Mouse (Mus musculus) heart, embryonic 14.5 days (tissue): ENCODE data around the gene Chrna1. TPM values are rescaled to one million over a fixed set of nuclear protein-coding genes. Genes with fewer than 3 reads are reported as not detected.

Source experiments
- ATAC-seq: fragments of 200-750 bp; cut with Nextera tagmentation; 2 replicates; pipeline ENCODE4 v1.8.0; 2017; ENCODE audit warnings: low read depth, moderate TSS enrichment; ENCODE audit not compliant: insufficient number of reproducible peaks, insufficient read depth, low FRiP score
- H3K27ac ChIP-seq, 2 experiments: fragments of 200-500 bp in 1 of 2; fragments of 300-500 bp in 1 of 2; sonication (generic) in 1 of 2; replicated peaks in 1 of 2; 2 replicates each; pipeline ENCODE4 v1.5.1; 2012 to 2014; ENCODE audit warnings: low read depth in 2 of 2, low read length in 2 of 2, control low read depth in 1 of 2, mild to moderate bottlenecking in 1 of 2, mixed read lengths in 1 of 2; ENCODE audit not compliant: control insufficient read depth in 1 of 2, insufficient read depth in 1 of 2
- H3K27me3 ChIP-seq: fragments of 300-500 bp; sonication (generic); 2 replicates; pipeline ENCODE4 v1.6.1; 2014; ENCODE audit warnings: mild to moderate bottlenecking, low read length, control low read depth; ENCODE audit not compliant: control insufficient read depth, insufficient read depth
- H3K36me3 ChIP-seq: fragments of 300-500 bp; sonication (generic); 2 replicates; pipeline ENCODE4 v1.6.1; 2014; ENCODE audit warnings: mild to moderate bottlenecking, control low read depth, low read length, mixed read lengths; ENCODE audit not compliant: control insufficient read depth, insufficient read depth
- H3K4me1 ChIP-seq, 2 experiments: fragments of 200-500 bp in 1 of 2; fragments of 300-500 bp in 1 of 2; sonication (generic) in 1 of 2; 2 replicates each; pipeline ENCODE4 v1.6.1; 2012 to 2014; ENCODE audit warnings: low read length in 2 of 2, control low read depth in 1 of 2, mixed read lengths in 1 of 2; ENCODE audit not compliant: control insufficient read depth in 2 of 2, insufficient read depth in 2 of 2
- H3K4me2 ChIP-seq: fragments of 300-500 bp; sonication (generic); 2 replicates; pipeline ENCODE4 v1.6.1; 2014; ENCODE audit warnings: mild to moderate bottlenecking, low read length
- H3K4me3 ChIP-seq, 2 experiments: fragments of 200-500 bp in 1 of 2; fragments of 300-500 bp in 1 of 2; sonication (generic) in 1 of 2; 2 replicates each; pipeline ENCODE4 v1.5.1; 2012 to 2014; ENCODE audit warnings: low read length in 2 of 2, mild to moderate bottlenecking in 2 of 2, control low read depth in 1 of 2, low read depth in 1 of 2, moderate library complexity in 1 of 2; ENCODE audit not compliant: control insufficient read depth in 1 of 2, insufficient read depth in 1 of 2
- H3K9ac ChIP-seq: fragments of 300-500 bp; sonication (generic); 2 replicates; pipeline ENCODE4 v1.6.1; 2014; ENCODE audit warnings: mild to moderate bottlenecking, low read length
- H3K9me3 ChIP-seq: fragments of 300-500 bp; sonication (generic); 2 replicates; pipeline ENCODE4 v1.6.1; 2016; ENCODE audit warnings: low read length, control low read depth; ENCODE audit not compliant: control insufficient read depth
- WGBS: fragments of 180-500 bp; shearing (Covaris S2); extraction: QIAGEN DNeasy Blood & Tissue Kit; methylation state at CpG from one replicate; pipeline ENCODE4 v1.1.7; 2014; 5-methylcytosine and 5-hydroxymethylcytosine counted together
- polyA plus RNA-seq: library from polyadenylated mRNA; unstranded; fragments of >200 nt; fragmentation: Nextera tagmentation; extraction: Ambion mirVana; gene quantifications from 2 replicates; pipeline ENCODE4 v1.2.1, GENCODE M21; 2014

Gene Chrna1
- polyA plus RNA-seq, 1 experiment from 2014 or later: 0.09 TPM

DNA sequence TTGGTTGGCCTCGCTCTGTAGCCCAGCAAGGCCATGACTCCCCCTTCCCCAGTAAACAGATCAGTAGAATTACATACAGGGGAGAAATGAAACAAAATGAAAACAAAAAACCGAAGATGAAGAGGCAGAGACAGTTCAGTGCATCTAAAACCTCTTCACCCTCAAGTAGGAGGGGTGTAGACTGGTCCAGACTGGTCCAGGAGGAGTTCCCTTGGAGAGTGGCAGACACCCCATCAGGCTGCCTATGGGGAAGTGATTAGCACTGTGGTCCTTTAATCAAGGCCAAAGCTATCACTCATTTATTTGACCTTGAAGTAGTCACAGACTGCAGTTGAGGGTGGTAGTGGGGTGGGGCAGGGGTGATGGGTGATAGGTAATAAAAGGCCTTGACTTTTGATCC lies 24.4 kb upstream of the Chrna1 start:
- ATAC-seq: no peak
- no peaks in the 10 kb centered on the region for H3K27me3 ChIP-seq
- H3K36me3 ChIP-seq: no peaks in the 10 kb centered on the region
- H3K9ac ChIP-seq: no peak overlapping the region
- H3K4me2 ChIP-seq: no peak overlapping the region
- H3K9me3 ChIP-seq: no peaks in the 10 kb centered on the region
- WGBS: 81% methylated on average over 2 of the region's 2 CpGs
- no peak overlapping the region for H3K27ac ChIP-seq
- H3K4me1 ChIP-seq: peaks cover 5 to 9% of the 10 kb centered on the region in 2 experiments
- H3K4me3 ChIP-seq: no peak overlapping the region

- no peaks in the 10 kb centered on the region for H3K36me3 ChIP-seq
- peaks cover 10 to 15% of the 10 kb centered on the region in 2 experiments for H3K4me1 ChIP-seq
- no peaks in the 10 kb centered on the region for H3K9me3 ChIP-seq
- H3K4me2 ChIP-seq: no peak overlapping the region
- no peak for ATAC-seq
- H3K9ac ChIP-seq: no peak overlapping the region
- H3K4me3 ChIP-seq: no peak overlapping the region
- no peak overlapping the region for H3K27ac ChIP-seq
- H3K27me3 ChIP-seq: no peaks in the 10 kb centered on the region
- 75% methylated on average over 2 of the region's 2 CpGs for WGBS
These were observed 20.5 kb upstream of the Chrna1 start for GRCm38 (mm10) chr2:73600650-73601049.

- Histone ChIP-seq H3K27me3 (no peaks in the 10 kb centered on the region), H3K4me3 (no peak overlapping the region), H3K4me1 (peaks cover 17 to 29% of the 10 kb centered on the region in 2 experiments), H3K27ac (no peak overlapping the region), H3K36me3 (no peaks in the 10 kb centered on the region), H3K9me3 (no peaks in the 10 kb centered on the region), H3K4me2 (no peak overlapping the region), H3K9ac (no peak overlapping the region)
- ATAC-seq: no peak
- WGBS: 88% methylated on average over 11 of the region's 11 CpGs
These were observed 17.6 kb upstream of the Chrna1 start for GRCm38 (mm10) chr2:73597772-73598171.

GRCm38 (mm10) chr2:73596786-73597185 lies 16.6 kb upstream of the Chrna1 start:
- Histone ChIP-seq H3K27ac (no peak overlapping the region), H3K4me2 (peak overlapping the region; percentile 67), H3K36me3 (no peaks in the 10 kb centered on the region), H3K4me1 (peaks cover 24 to 39% of the 10 kb centered on the region in 2 experiments), H3K9ac (peak overlapping the region; percentile 57), H3K27me3 (no peaks in the 10 kb centered on the region), H3K4me3 (peak overlapping the region; percentile 5 to 26), H3K9me3 (no peaks in the 10 kb centered on the region)
- 6% methylated on average over 9 of the region's 9 CpGs for whole genome bisulfite sequencing
- no peak for ATAC-seq

DNA sequence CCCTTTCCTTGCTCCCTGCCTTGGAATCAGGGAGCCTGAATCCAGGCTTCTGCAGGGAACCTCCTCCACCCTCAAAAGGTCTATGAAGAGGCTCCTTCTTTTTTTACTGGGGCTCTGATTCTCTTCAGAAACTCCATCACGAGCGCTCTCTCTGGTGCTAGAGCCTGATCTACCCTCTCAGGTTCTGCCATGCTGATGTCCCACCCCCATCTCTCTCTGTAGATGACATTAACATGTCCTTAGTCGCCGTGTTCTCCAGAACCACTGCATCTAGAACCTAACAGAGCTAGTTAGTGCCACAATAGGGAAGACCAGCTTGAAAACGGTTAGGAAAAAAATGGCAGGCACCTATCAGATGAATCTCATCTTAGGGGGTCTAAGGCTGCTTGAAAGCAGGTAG lies 16.2 kb upstream of the Chrna1 start:
- 56% methylated on average over 5 of the region's 5 CpGs for WGBS

DNA sequence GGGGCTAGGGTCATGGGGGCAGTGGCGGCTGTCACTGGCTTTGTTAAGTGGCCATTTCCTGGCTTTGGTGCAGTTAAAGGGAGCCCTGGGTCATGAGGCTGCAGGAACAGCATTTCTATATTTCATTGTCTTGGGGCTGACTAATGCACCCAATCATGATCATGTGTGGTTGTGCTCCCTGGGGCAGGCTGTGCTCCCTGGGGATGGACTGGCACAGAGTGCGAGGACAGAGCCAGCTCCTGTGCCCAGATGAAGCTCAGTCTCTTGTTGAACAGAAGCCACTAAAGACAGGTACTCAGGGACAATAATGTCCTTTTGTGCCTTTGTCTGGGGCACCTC lies 12.9 kb upstream of the Chrna1 start:
- Histone ChIP-seq H3K9me3 (no peaks in the 10 kb centered on the region), H3K4me3 (no peak overlapping the region), H3K4me2 (peak overlapping the region; percentile 21; the same call in 1 of the 2 replicates), H3K9ac (no peak overlapping the region), H3K27ac (peak overlapping the region in 1 of 2 experiments; percentile 55; a peak in 1 of 4 replicates), H3K27me3 (no peaks in the 10 kb centered on the region), H3K36me3 (no peaks in the 10 kb centered on the region), H3K4me1 (peaks cover 37 to 64% of the 10 kb centered on the region in 2 experiments)
- 75% methylated on average over 2 of the region's 2 CpGs for WGBS
- ATAC-seq: no peak

More for the DNA sequence above, 16.2 kb upstream of the Chrna1 start:
- Histone ChIP-seq H3K9ac (peak overlapping the region; percentile 57), H3K27me3 (no peaks in the 10 kb centered on the region), H3K4me3 (peak overlapping the region; percentile 5 to 26; a peak in 3 of 4 replicates), H3K9me3 (no peaks in the 10 kb centered on the region), H3K27ac (no peak overlapping the region), H3K36me3 (no peaks in the 10 kb centered on the region), H3K4me2 (peak overlapping the region; percentile 67), H3K4me1 (peaks cover 24 to 40% of the 10 kb centered on the region in 2 experiments)
- ATAC-seq: no peak

GRCm38 (mm10) chr2:73592231-73593100 lies 12.3 kb upstream of the Chrna1 start:
- Histone ChIP-seq H3K4me2 (peak overlapping the region; percentile 21), H3K4me1 (peaks cover 39 to 67% of the 10 kb centered on the region in 2 experiments), H3K27ac (peak overlapping the region; percentile 55 to 59), H3K27me3 (no peaks in the 10 kb centered on the region), H3K9me3 (no peaks in the 10 kb centered on the region), H3K9ac (no peak overlapping the region), H3K4me3 (no peak overlapping the region), H3K36me3 (no peaks in the 10 kb centered on the region)
- peak; percentile 14; the same call in 1 of the 2 replicates for ATAC-seq
- WGBS: 56% methylated on average over 14 of the region's 14 CpGs
